Mouse (Mus musculus): ENCODE results near the gene Ldha.

- no peak for TF ChIP-seq CTCF (IDR thresholded peaks at IDR 0.05; ENCODE audit: low read depth, low read length)
- no peak for TF ChIP-seq POLR2A (IDR thresholded peaks at IDR 0.05; ENCODE audit: insufficient read depth, low read length)
- no peak for TF ChIP-seq EP300 (IDR thresholded peaks at IDR 0.05; ENCODE audit: insufficient read depth, low read depth, low read length)
Measured at GRCm38 (mm10) chr7:46849287-46849686, 8.0 kb downstream of the Ldha start.
